Mouse (Mus musculus) left cerebral cortex, postnatal 36 days (tissue): ENCODE data around the gene Mars. TPM values are rescaled to one million over a fixed set of nuclear protein-coding genes. Genes with fewer than 3 reads are reported as not detected.
A peak's percentile ranks its signal among the peaks of the same experiment; 100 is the strongest.

Source experiments
- DNase-seq, 2 experiments: peaks; one replicate each; pipeline ENCODE4 v3.0.0; 2021 to 2022; ENCODE audit warnings: low spot score in 2 of 2, mixed read lengths in 1 of 2
- intact Hi-C: fragments of 180-260 bp; cut with DNase I; formaldehyde crosslinking; loops from one replicate; pipeline ENCODE4 v1.15.1; 2025
- total RNA-seq, 2 experiments: library from RNA; stranded (reverse); gene quantifications; 2 replicates each; pipeline ENCODE4 v1.2.3; 2021

Mars gene
- total RNA-seq, 2 experiments from 2014 or later = 54.9 to 60.1 TPM

DNA sequence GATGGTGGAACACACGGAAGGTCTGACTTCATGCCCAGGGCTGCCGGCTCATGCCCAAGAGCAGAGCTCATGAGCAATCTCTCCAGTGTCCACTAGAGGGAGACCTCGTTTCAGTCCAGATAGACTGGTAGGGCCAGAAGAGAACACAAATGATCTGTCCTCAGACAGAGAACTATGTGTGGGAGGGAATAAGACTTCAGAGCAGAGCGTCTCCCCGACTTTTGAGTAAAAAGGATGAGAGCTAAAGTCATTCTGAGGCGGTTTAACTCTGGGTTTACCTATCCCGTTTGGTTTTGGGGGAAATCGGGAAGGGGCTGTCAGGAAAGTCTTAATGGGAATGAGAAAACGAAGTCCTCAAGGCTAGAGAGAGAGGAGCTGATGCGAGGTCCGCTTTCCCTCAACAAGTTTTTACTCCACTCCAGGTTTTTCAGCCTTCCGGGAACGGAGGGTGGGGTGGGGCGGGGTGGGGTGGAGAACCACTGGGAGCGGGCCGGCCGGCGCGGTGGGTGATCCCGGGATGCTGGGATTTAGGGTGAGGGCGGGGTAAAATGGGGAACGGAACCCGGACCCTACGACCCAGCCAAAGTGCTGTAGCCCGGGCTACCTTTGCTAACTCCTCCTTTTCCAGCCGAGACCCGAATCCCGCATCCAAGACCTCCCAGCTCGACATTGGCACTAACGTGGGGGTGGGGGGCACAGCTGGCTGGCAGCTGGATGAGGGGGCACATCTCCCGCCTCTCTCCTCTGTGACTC lies 27.5 kb upstream of the Mars start:
- intact Hi-C loops = no loop called here
- peak; percentile 81 to 87 for DNase-seq

DNA sequence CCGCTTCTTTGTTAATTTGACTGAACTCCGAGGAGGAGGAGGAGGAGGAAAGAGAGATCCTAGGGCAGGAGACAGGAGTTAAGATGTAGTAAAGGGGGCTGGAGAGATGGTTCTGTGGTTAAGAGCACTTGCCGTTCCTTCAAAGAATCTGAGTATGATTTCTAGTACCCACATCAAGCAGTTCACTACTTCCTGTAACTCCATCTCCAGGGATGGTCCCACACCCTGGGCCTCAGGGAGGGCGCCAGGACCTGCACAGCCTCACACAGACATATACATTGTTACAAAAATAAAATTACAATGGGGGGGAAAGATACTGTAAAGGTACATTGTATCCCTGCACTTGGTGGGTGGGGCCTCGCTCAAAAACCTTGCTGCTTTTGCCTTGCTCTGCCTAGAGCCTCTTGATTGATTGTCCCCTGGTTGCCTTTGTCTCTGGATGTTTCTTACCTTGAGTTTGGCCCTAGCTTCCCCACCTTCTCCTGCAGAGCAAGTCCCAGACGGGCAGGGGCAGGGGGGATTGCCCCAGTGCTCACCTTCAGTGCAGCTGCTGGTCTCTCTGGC lies 26.0 kb upstream of the Mars start:
- intact Hi-C loops = no loop called here
- DNase-seq = no peak

GRCm38 (mm10) chr10:127336952-127337351 lies 25.4 kb upstream of the Mars start:
- intact Hi-C loops = no loop called here
- no peak for DNase-seq

GRCm38 (mm10) chr10:127335271-127335670 lies 23.7 kb upstream of the Mars start:
- no peak for DNase-seq
- intact Hi-C loops = no loop called here

GRCm38 (mm10) chr10:127333152-127333551 lies 21.6 kb upstream of the Mars start:
- DNase-seq = no peak
- intact Hi-C loops = no loop called here

DNA sequence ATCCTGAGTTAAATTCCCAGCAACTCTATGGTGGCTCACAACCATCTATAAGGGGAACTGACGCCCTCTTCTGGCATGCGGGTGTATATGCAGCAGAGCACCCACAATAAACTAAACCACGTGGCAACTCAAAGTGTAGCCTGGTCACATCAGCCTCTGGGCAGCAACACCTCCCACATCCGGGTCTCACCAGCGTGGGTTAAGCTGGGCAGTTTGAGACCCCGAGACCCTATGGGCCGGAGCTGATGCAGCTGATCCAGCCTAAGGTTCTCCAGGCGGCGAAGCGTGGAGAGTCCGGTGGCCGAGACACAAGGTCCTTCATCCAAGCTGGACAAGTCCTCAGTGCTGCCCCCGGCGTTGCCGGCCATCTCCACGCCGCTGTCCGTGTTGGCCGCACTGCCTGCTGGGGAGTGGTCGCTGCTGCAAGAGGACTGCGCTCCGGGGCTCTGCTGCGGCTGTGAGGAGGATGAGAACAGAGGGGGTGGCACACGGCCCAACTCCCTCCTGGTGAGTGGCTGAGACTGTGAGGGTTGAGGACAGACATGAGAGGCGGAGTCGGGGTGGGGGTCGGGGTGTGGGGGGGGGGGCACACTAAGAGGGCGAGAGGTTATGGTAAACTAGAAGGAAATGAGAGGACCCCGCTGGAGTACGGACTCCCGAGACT lies 20.8 kb upstream of the Mars start:
- DNase-seq = no peak
- intact Hi-C loops = no loop called here

- DNase-seq = no peak
- intact Hi-C loops = no loop called here
Measured at GRCm38 (mm10) chr10:127330212-127330611, 18.6 kb upstream of the Mars start.

DNA sequence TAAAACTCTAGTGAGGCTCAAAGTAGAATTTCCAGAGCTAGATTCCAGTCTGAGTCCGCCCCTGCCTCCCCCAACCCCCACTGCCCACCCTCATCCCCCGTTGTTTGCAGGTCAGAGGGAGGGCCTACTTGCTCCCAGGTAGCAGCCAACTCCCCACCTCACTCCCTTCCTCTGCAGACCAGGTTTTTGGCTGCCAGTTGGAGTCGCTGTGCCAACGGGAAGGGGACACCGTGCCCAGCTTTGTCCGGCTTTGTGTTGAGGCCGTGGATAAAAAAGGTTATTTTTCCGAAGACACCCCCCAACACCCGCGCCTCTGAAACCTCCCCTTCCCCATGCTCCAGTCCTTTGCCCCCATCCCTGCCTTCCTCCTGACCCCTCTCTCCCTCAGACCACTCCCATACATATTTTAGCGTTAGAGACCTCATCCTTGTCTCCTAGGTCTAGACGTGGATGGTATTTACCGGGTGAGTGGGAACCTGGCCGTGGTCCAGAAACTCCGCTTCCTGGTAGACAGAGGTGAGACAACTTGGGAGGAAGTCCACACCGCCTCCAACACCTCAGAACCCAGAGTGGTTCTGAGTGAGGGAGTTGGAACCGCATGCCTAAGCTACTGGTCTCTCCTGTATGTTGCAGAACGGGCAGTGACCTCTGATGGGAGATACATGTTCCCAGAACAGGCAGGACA lies 16.0 kb upstream of the Mars start:
- no peak for DNase-seq
- intact Hi-C loops = no loop called here

DNA sequence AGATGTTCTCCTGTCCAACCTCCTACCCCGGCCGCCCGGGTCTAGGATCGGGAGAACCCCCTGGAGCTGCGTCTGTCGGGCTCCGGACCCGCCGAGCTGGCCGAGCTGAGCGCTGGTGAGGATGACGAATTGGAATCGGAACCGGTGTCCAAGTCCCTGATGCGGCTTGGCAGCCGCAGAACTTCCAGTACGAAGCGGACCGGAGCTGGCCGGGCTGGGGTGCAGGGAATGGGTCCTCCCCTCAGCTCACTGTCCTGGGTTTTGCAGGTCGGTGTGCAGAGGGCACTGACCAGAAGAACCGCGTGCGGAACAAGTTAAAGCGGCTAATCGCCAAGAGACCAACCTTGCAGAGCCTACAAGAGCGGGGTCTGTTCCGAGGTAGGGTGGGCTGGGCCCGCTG lies 15.2 kb upstream of the Mars start:
- intact Hi-C loops = no loop called here
- no peak for DNase-seq

GRCm38 (mm10) chr10:127326017-127326801 lies 14.6 kb upstream of the Mars start:
- intact Hi-C loops = no loop called here
- DNase-seq = no peak

DNA sequence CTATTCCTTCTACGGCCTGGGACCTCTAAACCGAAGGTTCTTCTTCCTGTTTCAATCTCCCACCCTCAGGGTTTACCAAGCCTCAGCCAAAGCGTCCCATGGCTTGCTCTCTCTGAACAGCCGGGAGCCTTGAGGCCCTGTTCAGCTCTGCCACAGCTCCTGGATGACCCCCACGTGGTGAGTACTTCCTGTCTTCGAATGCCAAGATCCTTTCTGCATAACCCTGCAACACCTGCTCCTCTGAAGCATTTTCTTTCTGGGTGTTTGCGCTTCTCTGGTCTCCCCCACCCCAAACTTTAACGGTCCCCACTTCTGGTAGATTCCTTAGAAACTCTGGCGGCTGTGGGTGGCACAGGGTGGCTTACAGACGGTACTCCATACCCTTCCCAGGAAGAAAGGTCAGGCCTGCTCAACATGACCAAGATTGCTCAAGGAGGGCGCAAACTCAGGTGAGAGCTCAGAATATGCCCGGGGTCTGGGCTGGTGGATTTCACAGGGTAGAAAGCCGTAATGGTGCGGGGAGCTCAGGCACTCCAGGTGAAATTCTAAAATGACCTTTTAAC lies 13.9 kb upstream of the Mars start:
- no peak for DNase-seq
- intact Hi-C loops = no loop called here

DNA sequence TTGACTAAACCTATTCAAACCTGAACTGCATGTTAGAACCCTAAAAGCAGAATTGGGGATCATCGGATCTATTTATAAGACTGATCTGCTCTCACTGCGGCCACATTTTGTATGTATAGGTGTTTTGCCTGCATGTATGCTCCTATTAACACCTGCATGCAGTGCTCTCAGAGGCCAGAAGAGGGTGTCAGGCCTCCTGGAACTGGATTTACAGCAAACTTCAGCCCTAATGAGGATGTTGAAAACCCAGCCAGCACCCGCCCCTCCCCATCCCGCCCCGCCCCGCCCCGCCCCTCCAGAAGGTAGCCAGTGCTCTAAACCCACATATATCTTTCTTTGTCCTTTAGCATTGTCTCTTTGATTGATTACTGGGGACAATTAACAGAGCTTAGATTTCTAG lies 12.9 kb upstream of the Mars start:
- intact Hi-C loops = no loop called here
- DNase-seq = no peak

GRCm38 (mm10) chr10:127323131-127323855 lies 11.7 kb upstream of the Mars start:
- intact Hi-C loops = no loop called here
- no peak for DNase-seq

GRCm38 (mm10) chr10:127322669-127323068 lies 11.1 kb upstream of the Mars start:
- intact Hi-C loops = no loop called here
- DNase-seq = no peak

GRCm38 (mm10) chr10:127322178-127322577 lies 10.6 kb upstream of the Mars start:
- intact Hi-C loops = no loop called here
- no peak for DNase-seq

- DNase-seq = no peak
- intact Hi-C loops = no loop called here
Measured at GRCm38 (mm10) chr10:127321621-127322020, 10.0 kb upstream of the Mars start, which contains the start of gene Arhgap9. Gene Arhgap9, plus strand, starts transcription at chr10:127321964.

DNA sequence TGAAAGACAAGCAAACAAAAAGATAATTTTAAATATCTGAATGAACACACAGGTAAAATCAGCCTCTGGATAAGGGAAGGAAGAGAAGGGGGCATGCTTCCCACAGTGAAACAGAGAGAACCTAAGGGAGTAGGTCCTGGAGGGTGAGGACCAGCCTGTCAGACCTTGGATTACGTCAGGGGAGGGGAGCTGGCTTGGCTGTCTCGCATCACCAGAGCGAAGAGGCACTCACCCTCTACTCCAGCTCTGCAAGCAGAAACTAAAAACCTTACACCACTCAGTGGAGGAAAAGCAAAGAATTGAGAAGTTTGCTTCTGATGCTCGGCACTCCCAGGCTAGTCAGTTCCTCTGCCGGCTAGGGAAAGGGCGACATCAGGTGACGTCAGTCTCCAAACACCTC lies 8.4 kb upstream of the Mars start:
- intact Hi-C loops = no loop called here
- DNase-seq = no peak

- DNase-seq = no peak
- intact Hi-C loops = no loop called here
Measured at GRCm38 (mm10) chr10:127318009-127318408, 6.4 kb upstream of the Mars start.

- DNase-seq = no peak
- intact Hi-C loops = no loop called here
Measured at GRCm38 (mm10) chr10:127317277-127317676, 5.7 kb upstream of the Mars start.
